Comparison of ENCODE assay signal across 7 mouse cellular contexts in genomic region chr16:48750145-48750827, GRCm38 (mm10). TPM values are rescaled to one million over a fixed set of nuclear protein-coding genes. Genes with fewer than 3 reads are reported as not detected.
DNase-seq lines count a peak whose midpoint lies in the region; ATAC-seq and TF ChIP-seq lines count a peak whose summit lies in the region.

No protein-coding gene starts in this region.

- H3K9me3 ChIP-seq in embryonic facial prominence, embryonic 12.5 days, result no peaks in the 10 kb centered on the region
- no peaks in the 10 kb centered on the region for H3K9me3 ChIP-seq in intestine, embryonic 14.5 days (ENCODE audit: control insufficient read depth, low read length)
- no peaks in the 10 kb centered on the region for H3K9me3 ChIP-seq in neural tube, embryonic 15.5 days (replicated peaks)

- no peak overlapping the region for H3K27ac ChIP-seq in left cerebral cortex, adult 2 months
- H3K27ac ChIP-seq in embryonic facial prominence, embryonic 12.5 days, result no peak overlapping the region
- no peak overlapping the region for H3K27ac ChIP-seq in intestine, embryonic 14.5 days (ENCODE audit: low read depth)
- H3K27ac ChIP-seq in neural tube, embryonic 15.5 days (replicated peaks), result no peak overlapping the region

- WGBS in embryonic facial prominence, embryonic 12.5 days, result 8% methylated on average over 26 of the region's 26 CpGs
- WGBS in intestine, embryonic 14.5 days, result 13% methylated on average over 26 of the region's 26 CpGs
- 19% methylated on average over 24 of the region's 26 CpGs for WGBS in neural tube, embryonic 15.5 days

- ATAC-seq in embryonic facial prominence, embryonic 12.5 days (ENCODE audit: insufficient number of reproducible peaks, insufficient read depth, low FRiP score, low TSS enrichment), result no peak
- no peak for ATAC-seq in intestine, embryonic 14.5 days (replicated peaks; ENCODE audit: low FRiP score, low TSS enrichment, low read depth)
- ATAC-seq in neural tube, embryonic 15.5 days (ENCODE audit: low FRiP score), result no peak

- H3K4me3 ChIP-seq in left cerebral cortex, adult 2 months, result peak overlapping the region; percentile 21; the same call in 1 of the 2 replicates
- peak overlapping the region; percentile 24; the same call in 1 of the 2 replicates for H3K4me3 ChIP-seq in embryonic facial prominence, embryonic 12.5 days
- H3K4me3 ChIP-seq in intestine, embryonic 14.5 days (ENCODE audit: low read depth, low read length), result no peak overlapping the region
- peak overlapping the region; percentile 12; the same call in 1 of the 2 replicates for H3K4me3 ChIP-seq in neural tube, embryonic 15.5 days (replicated peaks)

- H3K27me3 ChIP-seq in embryonic facial prominence, embryonic 12.5 days, result peaks cover 2% of the 10 kb centered on the region; the same call in 1 of the 2 replicates
- 0 out of 2 replicates have a peak, but pooled peaks cover 4% of the 10 kb centered on the region for H3K27me3 ChIP-seq in intestine, embryonic 14.5 days (replicated peaks; ENCODE audit: control insufficient read depth, insufficient read depth, low read length)
- H3K27me3 ChIP-seq in neural tube, embryonic 15.5 days (replicated peaks), result no peaks in the 10 kb centered on the region

- H3K36me3 ChIP-seq in embryonic facial prominence, embryonic 12.5 days, result no peaks in the 10 kb centered on the region
- H3K36me3 ChIP-seq in intestine, embryonic 14.5 days (ENCODE audit: control insufficient read depth, insufficient read depth, low read length), result no peaks in the 10 kb centered on the region
- H3K36me3 ChIP-seq in neural tube, embryonic 15.5 days, result no peaks in the 10 kb centered on the region

- intact Hi-C loops in left cerebral cortex, adult 2 months (cut with DNase I), result no loop called here

- peak overlapping the region; percentile 53 for H3K4me2 ChIP-seq in embryonic facial prominence, embryonic 12.5 days (replicated peaks)
- peak overlapping the region; percentile 43 for H3K4me2 ChIP-seq in intestine, embryonic 14.5 days (ENCODE audit: low read length)
- peak overlapping the region; percentile 52 for H3K4me2 ChIP-seq in neural tube, embryonic 15.5 days

- TF ChIP-seq CTCF in left cerebral cortex, adult 2 months (IDR thresholded peaks at IDR 0.05), result no peak

- no peak overlapping the region for H3K9ac ChIP-seq in embryonic facial prominence, embryonic 12.5 days
- H3K9ac ChIP-seq in intestine, embryonic 14.5 days (ENCODE audit: low read length), result no peak overlapping the region
- no peak overlapping the region for H3K9ac ChIP-seq in neural tube, embryonic 15.5 days (replicated peaks)

- DNase-seq in left cerebral cortex, adult 2 months (ENCODE audit: extremely low spot score in 1 of 2, low spot score in 2 of 2), result no peak
- DNase-seq in left cerebral cortex, adult 18-20 months (ENCODE audit: low spot score in 2 of 2), result no peak
- DNase-seq in intestine, embryonic 14.5 days (ENCODE audit: low spot score), result no peak
- no peak for DNase-seq in c-Kit-positive CD71-positive TER-119-positive erythroid progenitor cells, embryonic 14.5 days (ENCODE audit: low spot score)
- no peak for DNase-seq in Muller cell, postnatal 12 days (ENCODE audit: inconsistent ontology term)

- 0 out of 2 replicates have a peak, but pooled peaks cover 7% of the 10 kb centered on the region for H3K4me1 ChIP-seq in embryonic facial prominence, embryonic 12.5 days
- no peaks in the 10 kb centered on the region for H3K4me1 ChIP-seq in intestine, embryonic 14.5 days (replicated peaks; ENCODE audit: control insufficient read depth, insufficient read depth, low read length)
- peaks cover 7% of the 10 kb centered on the region; the same call in 1 of the 2 replicates for H3K4me1 ChIP-seq in neural tube, embryonic 15.5 days

RNA-seq across cellular contexts. Expression of gene Trat1, which starts 21.5 kb away (rescaled TPM):
- total RNA-seq in left cerebral cortex, adult 2 months (2021), result under 1 TPM in 1 of 2 experiments, not detected in 1; 0.19 TPM
- total RNA-seq in left cerebral cortex, adult 18-20 months (2021), result under 1 TPM in 1 of 2 experiments, not detected in 1; 0.07 TPM
- polyA plus RNA-seq in embryonic facial prominence, embryonic 12.5 days (2016; fragmentation: Nextera tagmentation; extraction: Ambion mirVana), result not detected in 2 replicates
- not detected in 2 replicates for polyA plus RNA-seq in intestine, embryonic 14.5 days (2014; fragmentation: Nextera tagmentation; extraction: Ambion mirVana)
- polyA plus RNA-seq in neural tube, embryonic 15.5 days (2015; fragmentation: Nextera tagmentation; extraction: Ambion mirVana), result 0.26 and 5.2 TPM in 2 replicates
